Mouse (Mus musculus) mature B cell (primary cell): ENCODE data around the gene Sptb.

Experiments used
- in situ Hi-C: fragments of 300-500 bp; cut with MboI; formaldehyde crosslinking; loops from 2 replicates; pipeline ENCODE4 v1.14.3; 2019

Gene Sptb

DNA sequence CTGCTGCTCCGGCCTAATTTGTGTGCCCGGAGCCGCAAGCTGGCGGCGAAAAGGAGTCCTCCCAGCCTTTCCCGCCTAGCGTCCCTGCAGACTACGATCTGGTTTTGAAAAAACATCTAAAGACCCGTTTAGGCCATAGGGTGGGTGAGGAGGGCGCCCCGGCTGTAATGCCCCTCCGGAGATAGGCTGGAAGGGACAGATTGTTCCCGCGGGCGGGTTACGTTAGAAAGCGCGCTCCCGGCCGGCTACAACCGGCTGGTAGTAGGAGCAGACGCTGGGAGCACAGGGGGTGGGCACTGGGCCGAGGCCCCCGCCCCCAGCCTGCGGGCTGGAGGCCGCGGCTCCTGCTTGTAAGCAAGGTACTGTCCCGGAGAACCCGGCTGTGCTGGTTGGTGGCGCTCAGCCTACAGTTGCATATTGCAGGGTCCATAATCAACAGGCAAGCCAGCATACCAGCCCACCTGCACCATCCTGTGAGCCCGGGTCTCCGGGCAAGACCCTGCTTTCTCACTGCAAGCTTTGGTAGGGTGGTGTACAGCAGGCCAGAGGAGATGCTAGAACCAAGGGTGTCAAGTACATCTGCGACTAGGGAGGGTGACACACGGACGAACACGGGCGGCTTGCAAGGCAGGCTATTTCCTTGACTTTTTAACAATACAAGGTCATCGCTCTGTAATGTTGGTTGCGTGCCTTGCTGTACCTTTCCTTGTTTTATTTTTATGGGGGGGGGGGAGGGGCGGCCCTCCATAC is at the start of gene Sptb:
Gene Sptb, minus strand, starts transcription at position 197 of the 750 bp plus-strand sequence.
- in situ Hi-C loops: no loop called here

DNA sequence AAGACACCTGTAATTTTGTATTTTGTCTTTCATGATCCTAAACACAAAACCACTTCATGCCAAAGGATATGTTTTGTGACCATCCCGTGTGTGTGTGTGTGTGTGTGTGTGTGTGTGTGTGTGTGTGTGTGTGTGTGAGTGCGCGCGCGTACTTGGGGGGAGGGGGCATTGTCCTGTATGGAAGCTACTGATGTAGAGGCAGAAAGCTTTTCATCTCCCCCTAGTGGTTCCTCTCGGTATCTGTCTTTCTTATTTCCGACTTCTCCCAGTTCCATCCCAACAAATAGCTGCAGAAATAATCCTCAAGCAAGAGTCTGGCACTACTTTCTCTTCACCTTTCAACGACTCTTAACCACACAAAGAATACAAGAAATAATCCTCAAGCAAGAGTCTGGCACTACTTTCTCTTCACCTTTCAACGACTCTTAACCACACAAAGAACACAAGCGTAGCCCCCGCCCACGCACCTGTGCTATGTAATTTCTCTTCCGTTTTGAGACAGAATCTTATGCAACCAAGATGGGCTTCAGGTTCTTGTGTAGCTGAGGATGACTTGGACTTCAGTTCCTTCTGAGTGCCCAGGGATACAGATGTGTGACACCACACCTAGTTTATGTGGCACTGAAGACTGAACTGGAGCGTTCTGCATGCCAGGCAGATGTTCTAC is 42.4 kb upstream of the Sptb start:
- in situ Hi-C loops: no loop called here

DNA sequence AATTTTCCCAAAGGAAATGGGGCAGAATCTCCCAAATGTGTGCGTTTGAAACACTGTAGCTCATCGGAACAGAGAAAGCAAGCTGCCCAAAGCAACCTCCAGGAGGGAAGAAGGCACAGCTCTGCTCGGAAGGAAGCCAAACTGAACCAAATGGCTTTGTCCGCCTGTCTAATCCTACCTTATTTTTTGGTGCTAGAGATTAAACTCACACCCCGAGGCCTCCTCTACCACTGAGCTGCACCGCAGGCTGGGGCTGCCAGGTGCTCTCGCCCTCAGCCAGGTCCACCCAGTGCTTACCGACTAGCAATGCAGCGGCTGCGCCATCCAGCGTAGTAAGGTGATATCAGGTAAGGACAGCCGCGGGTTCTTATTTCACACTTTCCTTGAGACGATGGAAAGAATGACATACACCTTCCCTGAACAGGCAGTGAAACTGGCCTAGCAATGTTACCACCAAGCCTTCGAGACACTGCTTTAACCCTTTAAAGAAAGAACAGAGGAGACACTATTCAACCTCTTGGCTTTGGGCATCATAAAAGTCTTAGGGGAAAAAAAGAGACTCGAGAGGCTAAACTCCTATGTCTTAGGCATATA is 40.6 kb upstream of the Sptb start:
- in situ Hi-C loops: no loop called here

DNA sequence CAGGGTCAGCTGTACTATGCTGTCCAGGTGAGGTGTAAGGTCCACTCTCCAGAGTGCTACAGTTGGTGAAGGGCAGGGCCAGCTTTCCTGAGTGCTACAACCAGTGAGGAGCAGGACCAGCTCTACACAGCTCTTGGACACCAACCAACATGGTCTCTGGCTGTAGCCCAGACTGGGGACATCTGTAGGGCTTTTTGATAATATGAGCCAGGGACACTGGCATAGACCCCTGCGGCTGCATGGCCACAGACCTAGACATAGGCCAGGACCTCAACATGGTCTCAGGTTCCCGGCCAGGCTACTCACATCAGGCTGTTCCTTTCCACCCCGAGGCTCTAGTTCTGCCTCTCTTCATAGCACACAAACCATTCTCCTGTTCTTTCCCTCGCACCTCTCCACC is 17.6 kb upstream of the Sptb start:
- in situ Hi-C loops: no loop called here

DNA sequence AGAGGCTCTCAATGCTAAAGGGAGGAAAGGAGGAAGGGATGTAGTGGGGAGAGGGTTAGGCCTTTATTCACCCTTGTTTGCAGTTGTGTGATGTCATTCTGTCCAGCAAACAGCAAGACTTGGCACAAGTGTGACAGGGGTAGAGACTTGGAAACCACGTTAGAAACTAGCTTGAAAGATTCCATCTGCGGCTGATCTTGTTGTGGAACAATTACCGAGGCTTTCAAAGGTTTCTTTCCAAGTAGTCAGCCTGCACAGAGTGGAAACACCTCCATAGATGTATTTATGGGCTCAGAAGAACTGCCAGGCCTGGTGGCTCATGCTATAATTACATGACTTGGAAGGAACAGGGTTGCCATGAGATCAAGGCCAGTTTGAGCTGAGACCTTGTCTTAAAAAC is 11.7 kb upstream of the Sptb start:
- in situ Hi-C loops: no loop called here

DNA sequence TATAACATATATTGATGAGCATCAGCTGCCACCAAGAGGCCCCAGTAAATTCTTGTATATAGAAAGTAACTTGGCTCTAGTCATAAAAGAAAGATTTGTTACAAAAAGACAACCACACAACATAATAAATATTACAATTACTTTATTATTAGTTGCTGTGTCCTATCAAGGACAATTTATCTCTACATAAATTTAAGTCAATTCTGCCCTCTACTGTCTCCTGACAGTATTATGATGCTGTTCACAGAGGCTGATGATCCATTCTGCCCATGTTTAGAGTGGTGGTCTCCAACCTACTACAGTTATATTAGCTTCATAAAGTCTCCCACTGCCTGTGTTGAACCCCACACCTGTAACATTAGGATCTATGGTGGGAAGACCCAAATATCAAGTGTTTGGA is 10.2 kb upstream of the Sptb start:
- in situ Hi-C loops: no loop called here

DNA sequence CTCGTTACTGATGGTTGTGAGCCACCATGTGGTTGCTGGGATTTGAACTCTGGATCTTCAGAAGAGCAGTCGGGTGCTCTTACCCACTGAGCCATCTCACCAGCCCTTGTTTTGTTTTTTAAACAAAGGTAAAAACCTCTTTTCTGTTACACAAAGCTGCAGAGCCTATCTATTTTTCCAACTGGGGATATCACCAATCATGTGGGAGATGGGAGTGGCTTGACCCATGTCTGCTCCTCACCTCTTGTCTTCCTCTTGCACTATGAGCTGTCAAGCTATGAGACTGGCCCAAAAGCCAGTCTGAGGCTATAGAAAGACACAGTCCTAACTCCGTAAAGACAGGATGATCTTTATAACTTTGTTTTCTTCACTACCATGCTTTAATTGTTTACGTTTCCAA is 8.0 kb upstream of the Sptb start:
- in situ Hi-C loops: no loop called here

DNA sequence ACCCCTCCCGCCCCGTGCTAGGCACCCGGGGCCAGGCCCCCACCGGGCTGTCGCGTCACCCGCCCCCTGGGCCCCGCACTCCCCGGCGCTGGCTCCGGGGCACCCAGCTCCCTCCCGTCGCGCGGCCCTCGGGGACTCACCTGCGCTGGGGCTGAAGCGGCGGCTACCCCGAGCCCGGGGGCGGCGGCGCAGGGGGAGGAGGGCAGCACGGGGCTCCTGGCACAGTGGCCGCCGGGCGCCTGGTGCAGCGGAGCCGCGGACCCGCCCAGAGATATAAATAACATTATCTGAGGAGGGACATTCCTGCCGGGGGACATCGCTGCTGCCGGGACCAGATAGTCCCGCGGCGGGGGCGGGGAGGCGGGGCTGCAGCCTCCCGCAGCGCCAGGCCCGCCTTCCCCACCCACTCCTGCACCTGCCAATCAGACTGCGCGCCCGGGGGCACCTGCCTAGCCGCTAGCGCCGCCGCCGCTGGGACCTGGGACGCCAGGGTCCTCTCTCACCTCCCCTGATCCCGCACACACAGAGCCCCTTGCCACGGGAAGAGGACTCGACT is 474 bp downstream of the Sptb start:
- in situ Hi-C loops: no loop called here

DNA sequence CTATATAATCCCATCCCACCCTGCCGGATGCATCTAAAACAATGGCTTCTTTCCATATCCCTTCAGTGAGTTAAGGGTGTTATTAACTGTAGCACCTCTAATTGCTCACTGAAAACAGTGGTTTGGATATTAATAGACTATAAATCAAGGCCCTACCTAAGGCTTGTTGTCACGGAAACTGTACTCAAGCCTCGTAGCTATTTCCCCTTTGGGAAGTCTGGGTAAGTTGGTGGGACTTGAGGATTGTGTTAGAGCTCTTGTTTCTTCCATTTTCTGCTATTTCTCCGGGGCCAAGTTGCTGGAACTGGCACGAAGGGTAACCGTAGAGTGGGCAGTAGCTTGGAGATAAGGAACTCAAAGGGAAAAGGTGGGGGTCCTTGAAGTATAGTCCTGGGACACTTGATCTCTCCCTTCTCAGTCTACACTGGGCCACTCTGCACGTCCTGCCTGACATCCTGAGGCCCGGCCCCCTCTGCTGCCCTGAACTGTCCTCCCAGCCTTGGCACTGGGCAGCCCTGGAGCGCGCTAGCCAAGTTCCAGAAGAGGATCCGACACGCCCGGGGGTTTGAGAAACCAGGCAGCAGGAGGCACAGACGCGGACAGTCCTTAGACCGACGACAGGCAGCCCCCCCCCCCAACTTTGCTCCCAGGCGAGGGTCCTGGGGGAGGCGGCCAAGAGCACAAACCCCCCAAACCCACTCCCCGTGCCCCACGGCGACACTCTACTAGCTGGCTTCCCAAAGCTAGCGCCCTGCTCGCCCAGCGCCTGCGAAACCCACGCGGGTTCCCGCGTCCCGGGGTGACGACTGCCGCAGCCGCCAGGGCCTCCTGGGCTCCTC is 1.2 kb downstream of the Sptb start:
- in situ Hi-C loops: no loop called here

DNA sequence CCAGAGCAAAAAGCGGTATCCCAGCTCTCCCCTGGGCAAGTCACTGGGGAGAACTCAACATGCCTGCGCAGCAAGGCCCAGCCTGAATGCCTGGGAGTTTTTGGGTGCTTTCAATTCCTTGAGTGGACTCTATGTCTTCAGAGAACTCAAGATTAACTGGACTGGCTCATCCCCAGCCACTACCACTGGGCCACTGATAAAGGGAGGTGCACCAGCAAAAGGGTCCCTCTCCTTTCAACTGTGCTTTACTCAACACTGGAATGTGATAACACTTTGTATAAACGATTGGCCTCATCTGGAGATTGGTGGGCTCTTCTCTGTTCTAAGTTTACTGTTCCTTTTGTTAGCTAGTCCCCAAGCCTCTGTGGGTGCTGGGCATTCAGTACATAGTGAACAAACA is 2.2 kb downstream of the Sptb start:
- in situ Hi-C loops: no loop called here

DNA sequence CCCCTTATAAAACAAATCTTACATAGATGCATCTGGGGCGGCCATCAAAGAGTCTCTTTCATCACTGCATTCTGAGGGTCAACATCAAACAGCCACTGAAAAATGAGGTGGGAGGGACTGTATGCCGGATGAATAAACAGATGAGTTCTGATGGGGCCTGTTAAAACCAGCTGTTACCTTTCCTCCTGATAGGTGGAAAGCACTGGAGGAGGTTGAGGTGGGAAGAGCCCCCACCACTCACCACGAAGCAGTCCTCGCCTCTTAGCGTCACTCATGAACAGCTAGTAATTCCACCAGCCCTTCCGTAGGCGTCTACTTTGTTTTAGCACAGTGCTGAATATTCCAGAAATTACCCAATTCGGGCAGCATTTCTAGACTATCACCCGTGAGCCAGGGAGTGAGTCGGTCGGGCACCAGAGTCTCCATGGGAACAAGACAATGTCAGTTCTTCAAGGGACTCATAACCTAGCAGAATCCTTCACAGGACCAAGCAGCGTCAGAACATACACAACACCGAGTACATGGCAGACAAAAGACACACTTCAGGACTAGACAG is 13.9 kb downstream of the Sptb start:
- in situ Hi-C loops: no loop called here

DNA sequence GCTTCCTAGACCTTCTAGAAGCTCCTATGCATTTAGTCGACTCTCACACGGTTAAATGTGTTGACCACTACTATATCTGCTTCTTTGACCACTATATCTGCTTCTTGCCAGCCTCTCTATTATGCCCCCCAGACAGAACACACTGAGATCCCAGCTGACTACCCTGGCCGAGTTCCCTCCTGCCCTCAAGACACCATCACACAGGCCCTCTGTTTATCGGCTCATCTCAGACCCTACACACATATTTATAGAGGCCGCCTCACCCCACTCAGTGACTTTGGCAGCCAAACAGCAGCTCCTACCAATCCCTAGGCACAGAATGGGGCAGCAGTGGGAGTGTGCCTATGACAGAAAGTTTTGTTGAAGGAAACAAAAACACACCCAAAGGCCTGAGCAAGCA is 14.6 kb downstream of the Sptb start:
- in situ Hi-C loops: no loop called here

DNA sequence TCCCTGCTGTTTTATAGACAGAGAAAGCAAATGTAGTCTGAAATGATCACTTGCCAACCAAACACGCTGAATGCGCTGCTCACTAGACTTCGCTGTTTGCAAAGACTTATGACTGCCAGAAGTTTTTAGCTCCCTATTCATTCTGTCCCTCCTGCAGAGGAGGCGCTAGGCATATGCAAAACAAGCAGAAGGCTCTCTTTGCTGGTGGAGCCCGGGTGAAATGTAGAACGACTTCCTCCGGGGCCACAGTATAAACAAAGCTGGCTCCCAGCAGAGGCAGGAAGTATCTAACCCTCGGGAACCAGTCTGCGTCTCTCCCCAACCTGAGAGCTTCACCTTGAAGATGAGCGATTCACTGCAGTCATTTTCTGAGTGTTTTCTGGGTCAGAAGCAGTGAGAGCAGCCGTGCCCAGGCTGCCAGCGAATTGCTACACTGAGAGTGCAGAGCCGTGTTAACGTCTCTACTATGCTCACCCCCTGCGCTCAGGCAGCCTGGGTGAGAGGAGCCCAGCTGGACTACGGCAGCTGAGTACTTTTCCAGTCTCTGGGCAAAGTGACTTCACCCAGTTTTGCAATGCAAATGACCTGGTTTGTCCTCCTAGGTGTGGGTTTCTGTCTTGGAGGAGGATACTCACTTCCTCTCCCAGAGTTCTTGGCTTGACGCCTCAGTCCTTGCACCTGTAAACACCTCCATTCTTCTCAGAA is 15.4 kb downstream of the Sptb start:
- in situ Hi-C loops: no loop called here

DNA sequence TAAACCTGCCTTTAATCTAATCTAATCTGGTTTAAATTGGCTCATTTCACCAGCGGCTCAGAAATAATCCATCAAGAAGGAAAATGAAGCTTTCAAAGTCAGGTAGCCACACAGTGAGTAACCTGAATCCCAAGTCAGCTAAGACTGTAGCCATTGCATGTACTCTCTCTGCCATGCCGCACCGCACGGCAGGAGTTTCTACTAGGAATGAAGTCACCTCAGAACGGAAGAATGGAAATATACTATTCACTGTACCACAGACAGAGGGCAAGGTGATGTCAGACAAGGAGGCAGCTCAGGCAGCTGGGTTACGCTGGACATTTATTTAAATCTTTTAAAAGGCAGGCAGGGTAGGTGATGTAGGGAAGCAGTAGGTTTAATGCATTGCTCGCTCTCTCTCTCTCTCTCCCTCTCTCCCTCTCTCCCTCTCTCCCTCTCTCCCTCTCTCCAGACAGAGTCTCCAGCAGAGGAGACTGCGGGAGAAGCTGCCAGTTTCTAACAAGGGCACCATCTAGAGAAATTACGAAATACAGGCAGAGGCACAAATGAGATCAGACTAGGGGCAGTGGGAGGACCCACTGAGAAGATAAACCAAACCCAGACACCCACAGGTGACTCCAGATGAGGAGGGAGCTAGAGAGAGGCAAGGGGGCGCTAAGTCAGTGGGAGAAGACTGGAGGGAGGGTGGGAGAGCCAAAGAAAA is 22.7 kb downstream of the Sptb start:
- in situ Hi-C loops: no loop called here

DNA sequence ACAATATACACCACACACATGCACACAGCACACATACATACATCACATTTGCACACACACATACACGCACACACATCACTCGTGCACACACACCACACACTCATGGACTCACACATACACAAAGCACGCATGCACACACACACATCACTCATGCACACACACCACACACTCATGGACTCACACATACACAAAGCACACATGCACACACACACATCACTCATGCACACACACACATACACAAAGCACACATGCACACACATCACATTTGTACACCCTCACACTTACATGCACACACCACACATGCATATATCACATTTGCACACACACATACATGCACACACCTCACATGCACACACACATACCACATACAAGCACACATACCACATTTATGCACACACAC is 24.7 kb downstream of the Sptb start:
- in situ Hi-C loops: no loop called here

DNA sequence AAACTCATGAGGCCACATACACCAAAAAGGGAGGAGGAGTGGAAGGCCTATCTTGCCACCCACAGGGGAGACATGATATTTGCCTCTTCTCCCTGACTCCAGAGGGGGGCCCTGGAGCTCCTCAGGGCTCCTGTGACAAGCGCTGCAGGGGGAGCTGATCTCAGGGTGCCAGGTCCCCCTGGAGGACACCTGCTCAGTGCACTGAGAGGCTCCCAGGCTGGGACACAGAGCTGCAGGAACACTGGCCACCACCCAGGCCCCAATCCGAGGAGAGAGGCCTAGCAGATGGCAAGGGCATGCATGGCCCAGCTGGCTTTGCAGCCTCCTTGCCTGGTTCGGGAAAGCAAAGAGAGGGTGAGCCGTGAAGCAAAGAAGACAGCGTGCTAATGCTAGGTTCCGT is 25.9 kb downstream of the Sptb start:
- in situ Hi-C loops: no loop called here

DNA sequence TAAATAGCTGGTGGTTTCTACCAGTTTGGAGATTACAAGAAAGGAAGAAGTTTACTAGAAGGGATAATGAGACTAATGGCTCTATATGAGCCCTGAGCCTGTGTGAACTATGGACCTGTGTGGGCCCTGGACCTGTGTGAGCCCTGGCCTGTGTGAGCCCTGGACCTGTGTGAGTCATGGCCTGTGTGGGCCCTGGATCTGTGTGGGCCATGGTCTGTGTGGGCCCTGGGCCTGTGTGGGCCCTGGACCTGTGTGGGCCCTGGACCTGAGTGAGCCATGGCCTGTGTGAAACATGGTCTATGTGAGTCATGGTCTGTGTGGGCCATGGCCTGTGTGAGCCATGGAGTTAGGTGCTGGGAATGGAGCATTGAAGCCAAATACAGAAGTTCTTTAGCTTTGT is 28.4 kb downstream of the Sptb start:
- in situ Hi-C loops: no loop called here

DNA sequence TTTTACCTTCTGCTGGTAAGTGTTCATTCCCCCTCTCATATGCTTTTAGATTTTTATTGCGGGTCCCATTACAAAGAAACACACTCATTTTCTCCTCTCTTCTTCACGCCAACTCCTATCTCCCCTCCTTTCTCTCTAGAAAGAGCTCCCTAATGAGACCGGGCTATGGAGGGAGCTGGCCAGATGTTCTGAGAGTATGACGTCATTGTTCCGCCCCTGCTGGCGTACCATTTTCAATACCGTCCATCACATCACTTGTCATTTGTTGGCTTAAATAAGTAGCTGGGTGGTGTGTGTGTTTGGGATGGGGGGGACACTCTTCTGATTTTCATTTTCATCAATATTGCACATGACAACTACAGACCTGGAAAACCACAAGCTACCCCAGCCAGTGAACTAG is 33.3 kb downstream of the Sptb start:
- in situ Hi-C loops: no loop called here

DNA sequence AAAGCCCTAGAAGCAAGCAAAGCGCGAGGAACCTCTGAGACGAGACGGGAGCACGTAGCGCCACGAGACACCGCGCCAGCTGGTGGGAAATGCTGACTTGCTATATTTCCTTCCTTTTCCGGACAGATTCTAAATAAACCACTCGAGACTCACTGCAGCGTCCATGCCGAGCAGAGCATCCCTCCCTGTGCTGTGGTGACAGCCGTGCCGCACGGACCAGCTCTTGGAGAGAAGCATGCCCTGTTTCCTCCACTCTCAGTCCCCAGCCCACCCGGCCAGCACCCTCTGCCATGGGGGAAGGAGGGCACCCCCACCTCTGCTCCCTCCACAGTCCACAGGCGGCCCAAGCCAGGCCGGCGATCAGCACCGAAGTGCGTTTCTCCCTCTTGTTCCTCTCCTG is 33.9 kb downstream of the Sptb start:
- in situ Hi-C loops: no loop called here

DNA sequence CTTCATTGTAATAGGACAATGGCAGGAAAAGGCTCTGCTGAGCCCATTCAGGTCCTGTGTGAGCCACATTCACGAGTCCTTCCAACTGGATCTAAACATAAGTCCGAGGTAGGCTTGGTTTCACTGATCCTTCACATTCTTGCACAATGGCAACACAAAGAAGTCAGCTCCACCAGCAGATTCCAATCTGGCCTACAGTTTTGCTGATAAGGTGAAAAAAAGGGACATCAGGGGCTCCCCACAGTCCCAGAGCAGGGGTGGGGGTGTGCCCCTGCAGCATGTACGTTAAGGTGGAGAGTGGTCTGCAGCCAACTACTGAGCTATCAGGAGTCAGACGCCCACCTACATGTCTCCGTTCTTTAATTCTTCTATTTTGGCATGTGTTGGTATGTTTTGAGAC is 35.0 kb downstream of the Sptb start:
- in situ Hi-C loops: no loop called here

DNA sequence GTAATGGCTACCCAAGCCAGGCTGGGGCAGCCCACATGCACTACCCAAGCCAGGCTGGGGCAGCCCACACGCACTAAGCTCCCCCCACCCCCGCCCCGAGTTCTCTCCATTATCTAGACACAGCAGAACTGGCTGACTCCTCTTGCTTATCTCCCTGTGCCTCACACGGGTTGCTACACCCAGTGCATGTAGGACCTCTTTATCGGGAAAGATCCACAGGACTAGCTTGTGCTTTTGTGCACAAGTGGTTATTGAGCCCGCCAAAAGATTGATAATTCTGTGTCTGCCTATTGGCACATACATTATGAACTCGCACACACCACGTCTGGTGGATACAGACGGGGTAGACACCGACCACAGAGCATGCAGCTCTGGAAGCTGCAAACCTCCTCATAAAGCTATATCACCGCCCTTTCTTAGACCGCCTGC is 36.5 kb downstream of the Sptb start:
- in situ Hi-C loops: no loop called here
